Mouse (Mus musculus) monocyte, adult 2 months (primary cell): Measurements from ENCODE around the gene Per1.

ENCODE experiments used
- DNase-seq, 2 experiments: peaks; one replicate each; pipeline ENCODE4 v3.0.0; 2022; ENCODE audit warnings: low spot score in 2 of 2, low read depth in 1 of 2

Per1 gene

DNA sequence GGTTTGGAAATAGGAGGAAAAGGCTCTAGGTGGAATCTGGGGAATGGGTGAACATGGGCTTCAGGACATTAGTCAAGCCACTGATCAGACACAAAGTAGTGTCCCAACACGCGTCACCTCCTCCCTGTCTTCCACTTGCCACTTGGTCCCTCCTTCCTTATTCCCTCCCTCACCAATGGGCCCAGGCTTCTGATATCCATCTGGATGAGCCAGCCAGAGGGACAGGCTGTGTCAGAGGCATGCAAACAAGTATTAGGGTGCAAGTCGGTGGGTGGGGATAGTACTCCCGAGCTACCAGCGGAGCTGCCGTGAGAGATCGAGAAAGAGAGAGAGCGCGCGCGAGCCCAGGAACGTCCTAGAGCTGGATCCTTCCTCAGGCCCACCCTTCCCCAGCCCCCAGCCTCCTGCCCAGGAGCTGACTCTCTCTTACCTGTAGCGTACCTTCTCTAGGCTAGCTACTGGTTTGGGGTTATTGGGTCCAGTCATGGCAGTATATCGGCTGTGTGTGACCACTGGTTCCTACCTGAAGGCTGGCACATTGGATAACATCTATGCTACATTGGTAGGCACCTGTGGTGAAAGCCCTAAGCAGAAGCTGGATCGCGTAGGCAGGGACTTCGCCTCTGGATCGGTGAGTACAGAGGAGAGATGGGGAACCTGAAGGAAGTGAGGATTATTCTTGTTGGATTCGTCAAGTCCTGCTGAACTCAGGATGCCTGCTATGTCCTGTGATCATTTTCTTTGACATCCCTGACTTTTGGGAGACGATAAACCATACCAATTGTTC is 31.1 kb downstream of the Per1 start:
- no peak for DNase-seq

DNA sequence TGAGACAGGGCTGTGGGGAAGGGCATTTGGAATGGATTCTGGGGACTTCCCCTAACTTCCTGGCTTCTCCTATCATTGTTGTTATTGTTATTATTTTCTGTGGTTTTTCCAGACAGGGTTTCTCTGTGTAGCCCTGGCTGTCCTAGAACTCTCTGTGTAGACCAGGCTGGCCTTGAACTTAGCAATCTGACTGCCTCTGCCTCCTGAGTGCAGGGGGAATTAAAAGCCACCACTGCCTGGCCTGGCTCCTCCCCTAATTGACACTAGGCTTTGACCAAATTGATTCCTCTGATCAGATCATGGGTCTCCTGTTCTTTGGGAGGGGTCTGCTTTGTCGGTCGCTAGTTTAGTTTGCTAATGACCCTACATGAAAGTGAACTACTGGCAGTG is 31.7 kb downstream of the Per1 start:
- DNase-seq: no peak

DNA sequence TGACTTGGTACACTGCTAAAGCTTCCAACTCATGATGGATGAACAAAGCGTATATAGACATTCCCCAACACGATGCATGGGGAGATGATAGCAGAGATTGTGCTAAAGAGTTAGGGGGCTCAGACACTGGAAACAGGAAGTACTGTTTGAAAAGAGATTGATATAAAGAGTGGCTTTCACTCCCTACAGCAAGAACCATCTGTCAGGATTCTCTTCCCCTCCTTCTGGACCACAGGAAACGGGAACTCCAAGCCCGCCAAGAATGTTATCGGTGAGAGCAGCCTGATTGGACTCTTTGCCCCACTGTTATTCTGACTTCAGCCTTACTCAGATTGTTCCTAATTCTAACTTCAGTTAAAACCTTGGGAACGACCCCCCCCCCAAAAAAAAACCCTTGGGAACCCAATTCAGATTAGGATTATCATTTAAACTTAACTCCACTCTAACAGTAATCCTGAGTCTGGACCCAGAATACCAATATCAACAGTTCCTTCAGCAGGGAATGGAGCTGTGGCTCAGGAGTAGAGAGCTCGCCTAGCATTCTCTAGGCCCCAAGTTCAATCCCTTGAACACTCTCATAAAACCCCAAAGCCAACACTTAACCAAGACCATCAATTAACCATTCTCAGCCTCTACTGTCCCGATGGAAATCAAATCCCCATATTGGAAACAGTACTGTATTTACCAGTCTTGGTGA is 33.6 kb downstream of the Per1 start:
- no peak for DNase-seq

DNA sequence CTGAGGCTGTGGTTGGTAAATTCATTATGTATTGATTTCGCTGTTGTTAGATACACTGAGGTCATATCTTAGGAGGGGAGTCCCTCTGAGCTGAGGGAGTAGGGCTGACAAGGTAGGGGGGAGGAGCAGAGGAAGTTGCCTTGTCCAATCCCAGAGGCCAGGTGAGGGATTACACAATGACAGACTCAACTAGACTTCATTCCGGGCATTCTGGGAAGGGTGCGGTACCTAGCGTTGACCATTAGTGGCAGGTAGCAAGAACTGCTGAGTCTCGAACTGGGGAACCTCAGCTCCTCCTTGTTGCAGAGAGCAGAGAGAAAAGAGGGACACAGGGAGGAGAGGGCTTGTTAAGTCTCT is 38.5 kb downstream of the Per1 start:
- no peak for DNase-seq

DNA sequence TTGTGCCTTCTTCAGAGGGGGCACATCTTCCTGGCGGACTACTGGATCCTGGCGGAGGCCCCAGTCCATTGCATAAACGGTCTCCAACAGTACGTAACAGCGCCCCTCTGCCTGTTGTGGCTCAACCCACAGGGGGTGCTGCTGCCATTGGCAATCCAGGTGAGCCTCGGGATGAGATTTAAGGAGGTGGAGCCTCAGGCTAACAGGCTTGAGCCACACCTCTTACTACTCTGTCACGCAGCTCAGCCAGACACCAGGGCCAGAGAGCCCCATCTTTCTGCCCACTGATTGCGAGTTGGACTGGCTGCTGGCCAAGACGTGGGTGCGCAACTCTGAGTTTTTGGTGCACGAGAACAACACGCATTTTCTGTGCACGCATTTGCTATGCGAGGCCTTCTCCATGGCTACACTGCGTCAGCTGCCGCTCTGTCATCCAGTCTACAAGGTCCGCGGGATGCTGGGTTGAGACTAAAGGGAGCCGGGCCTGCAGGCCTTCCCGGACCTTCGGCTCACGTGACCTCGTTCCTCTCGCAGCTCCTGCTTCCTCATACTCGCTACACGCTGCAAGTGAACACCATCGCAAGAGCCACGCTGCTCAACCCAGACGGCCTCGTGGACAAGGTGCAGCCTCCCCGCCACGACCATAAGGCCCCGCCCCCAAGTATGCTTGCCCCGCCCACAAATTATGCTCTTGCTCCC is 39.1 kb downstream of the Per1 start:
- peak in 1 of 2 experiments; percentile 53 for DNase-seq

DNA sequence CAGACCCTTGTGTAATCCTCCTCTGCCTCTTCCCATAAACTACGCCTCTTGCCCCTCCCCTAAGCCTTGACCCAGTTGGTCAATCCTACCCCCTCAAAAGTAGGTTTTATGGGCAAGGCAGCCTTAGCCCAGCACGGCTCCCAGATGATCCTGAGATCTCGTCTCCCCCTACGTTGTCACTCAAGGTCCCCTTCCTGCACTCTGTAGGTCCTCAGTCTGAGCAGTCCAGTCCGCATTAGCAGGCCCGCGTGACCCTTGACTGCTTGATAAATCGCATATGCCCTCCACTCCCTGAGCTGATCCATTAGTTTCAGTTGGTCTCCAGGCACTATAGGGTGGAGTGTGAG is 39.6 kb downstream of the Per1 start:
- no peak for DNase-seq

DNA sequence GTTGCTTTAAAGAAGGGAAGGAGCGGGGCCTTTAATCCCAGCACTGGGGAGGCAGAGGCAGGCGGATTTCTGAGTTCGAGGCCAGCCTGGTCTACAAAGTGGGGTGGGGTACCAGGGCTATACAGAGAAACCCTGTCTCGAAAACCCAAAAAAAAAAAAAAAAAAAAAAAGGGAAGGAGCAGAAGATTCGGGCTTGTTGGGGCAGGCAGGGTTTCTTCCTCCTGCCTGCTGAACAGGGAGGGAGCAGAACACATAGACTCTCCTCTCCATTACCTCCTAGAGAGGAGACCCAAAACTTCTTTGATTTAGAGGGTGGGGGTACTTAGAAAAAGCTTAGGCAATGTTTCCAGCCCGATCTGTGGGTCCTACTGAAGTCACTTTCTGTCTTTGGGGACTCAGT is 40.3 kb downstream of the Per1 start:
- no peak for DNase-seq

DNA sequence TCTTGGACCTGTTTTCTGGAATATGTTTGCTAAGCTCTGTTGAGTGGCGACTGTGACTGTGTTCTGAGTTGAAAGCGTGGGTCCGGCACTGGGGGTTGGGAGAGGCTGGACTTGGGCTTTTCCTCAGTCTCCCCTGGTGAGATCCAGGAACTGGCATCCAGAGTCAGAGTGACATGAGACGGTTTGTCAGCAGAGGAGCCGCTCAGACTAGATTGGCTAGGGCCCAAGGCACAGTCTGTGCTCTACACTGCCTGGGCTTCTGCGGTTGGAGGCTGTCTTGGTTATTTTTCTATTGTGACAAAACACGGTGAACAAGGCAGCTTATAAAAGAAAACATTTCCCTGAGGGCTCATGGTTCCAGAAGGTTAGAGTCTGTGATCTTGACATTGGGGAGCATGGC is 52.5 kb downstream of the Per1 start:
- DNase-seq: no peak

DNA sequence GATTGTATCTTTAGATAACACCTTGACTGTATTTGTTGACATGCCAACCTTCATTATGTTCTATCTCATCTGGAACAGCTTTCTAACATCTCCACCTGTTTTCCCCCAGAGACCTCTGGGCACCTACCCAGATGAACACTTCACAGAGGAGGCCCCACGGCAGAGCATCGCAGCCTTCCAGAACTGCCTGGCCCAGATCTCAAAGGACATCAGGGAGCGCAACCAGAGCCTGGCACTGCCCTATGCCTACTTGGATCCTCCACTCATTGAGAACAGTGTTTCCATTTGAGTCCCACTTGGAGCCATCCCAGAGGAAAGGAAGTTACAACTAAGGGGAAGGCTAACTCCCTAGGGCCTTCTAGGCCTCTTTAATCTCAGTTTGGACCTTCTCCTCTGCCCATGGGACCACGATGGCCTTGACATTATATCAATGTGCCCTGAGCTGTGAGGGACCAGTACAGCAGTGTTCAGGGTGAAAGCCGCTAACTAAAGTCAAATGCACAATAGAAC is 53.5 kb downstream of the Per1 start:
- no peak for DNase-seq

DNA sequence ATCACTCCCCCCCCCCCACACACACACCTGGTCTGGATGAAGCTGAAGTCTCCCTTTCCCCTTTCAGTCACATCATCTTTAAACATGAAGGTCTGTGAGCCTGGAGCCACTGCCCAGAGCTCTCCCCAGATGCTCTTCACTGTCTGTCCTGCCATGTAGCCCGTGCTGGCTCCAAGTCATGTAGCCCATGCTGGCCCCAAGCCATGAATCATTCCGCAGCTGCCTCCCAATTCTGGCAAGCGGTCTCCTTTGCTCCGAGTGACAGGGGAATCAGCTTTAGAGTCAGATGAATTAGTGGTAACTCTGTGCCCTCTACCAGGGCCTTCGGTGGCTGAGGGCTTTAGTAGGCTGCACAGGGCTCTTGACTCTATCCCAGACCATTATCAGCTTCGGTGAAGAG is 54.7 kb downstream of the Per1 start:
- DNase-seq: no peak

DNA sequence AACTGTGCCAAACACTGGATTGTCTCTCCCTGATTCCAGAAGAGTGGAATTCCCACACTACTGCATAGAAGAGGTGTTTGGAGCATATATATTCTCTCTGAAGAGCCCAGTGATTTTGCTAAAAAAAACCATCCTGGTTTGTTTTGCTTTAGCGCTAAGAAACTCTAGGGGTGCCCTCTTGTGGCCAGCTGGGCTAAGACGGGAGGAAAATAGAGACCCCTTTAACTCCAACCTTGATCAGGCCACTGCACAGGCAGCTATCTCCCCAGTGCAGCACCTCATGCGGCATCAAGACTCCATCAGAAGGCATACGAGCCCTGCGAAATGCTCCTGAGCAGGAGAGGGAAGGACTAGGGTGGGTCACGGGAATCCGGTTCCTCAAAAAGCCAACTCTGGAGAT is 55.4 kb downstream of the Per1 start:
- no peak for DNase-seq

DNA sequence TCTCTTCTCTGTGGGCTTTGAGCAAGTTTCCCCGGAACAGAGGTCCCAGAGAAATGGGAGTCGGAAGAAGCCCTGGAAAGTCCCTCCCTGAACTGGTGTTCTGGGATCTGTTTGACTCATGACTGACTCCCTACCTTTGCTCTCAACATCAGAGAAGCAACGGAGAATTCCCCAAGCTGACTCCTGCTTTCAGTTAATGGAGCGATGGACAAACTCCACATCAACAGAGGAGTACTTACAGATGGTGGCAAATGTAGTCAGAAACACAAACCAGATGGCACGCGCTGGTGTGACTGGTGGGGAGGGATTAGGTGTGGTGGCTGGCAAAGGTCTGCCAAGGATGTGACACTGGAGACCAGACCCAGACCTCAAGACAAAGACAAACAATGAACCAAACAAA is 56.0 kb downstream of the Per1 start:
- no peak for DNase-seq

DNA sequence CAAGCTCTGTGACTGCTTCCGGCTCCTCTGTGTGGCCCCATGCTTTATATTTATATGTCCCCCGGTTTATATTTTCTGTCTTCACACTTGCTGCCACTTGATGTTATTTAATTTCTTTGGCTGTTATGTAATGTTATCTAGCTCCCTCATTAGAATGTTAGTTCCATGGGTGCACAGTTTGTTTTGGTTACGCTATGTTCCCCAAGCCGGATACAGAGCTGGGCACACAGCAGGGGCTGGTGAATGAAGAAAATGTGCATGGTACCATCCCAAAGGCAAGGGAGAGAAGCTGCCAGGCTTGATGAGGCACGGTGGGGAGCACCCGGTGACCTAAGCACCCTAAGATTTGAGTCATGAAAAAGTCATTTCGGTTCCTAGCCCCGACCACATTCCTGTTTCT is 58.8 kb downstream of the Per1 start:
- DNase-seq: no peak

DNA sequence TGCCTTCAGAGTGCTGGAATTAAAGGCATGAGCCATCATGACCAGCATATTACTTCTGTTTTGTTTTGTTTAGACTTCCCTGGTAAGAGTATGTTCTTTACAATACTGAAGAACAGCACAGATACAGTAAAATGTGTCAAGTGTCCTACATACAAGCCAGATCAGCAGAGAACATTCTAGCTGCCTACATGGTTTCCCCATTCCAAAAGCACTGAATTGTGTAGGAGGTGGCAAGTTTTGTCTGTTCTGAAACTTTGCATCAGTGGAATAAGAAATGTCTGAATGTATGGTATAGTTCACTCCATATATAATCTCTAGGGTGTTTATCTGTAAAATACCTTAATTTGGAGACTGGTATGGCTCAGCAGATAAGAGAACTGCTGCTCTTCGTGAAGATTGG is 60.3 kb downstream of the Per1 start:
- DNase-seq: no peak

DNA sequence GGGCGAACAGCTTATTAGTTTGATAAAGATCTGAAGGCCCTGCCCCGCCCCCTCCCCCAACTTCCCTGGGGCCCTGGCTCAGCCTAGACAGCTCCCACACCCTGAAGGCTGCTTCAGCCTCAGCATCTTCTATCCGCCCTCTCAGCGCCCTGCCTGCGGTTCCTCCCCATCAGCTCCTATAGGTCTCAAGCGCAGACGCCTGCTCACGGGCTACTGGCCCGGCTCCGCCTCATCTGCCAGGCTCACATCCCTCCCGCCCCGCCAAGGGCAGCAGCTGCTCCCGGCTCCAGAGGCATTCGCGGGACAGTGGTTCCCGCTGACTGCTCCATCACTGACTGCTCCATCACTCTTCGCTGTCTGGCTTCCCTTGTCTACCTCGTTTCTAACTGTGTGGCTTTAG is 61.8 kb downstream of the Per1 start, which contains the start of gene Alox12b:
Alox12b (plus strand) TSS at position 190 of the 400 bp plus-strand sequence.
- no peak for DNase-seq
